Mouse (Mus musculus) ovary, adult 18-20 months (tissue): ENCODE data around the gene Sars2.
"Not testable (repeated sequence)": the region's sequence is repeated elsewhere in the genome, so short reads cannot be mapped to it uniquely, and the experiment has no call there.

ENCODE experiments used
- DNase-seq: peaks from one replicate; pipeline ENCODE4 v3.0.0; 2022; ENCODE audit warnings: low spot score, mixed read lengths

The Sars2 gene

GRCm38 (mm10) chr7:28741709-28742438 is at the start of gene Sars2, which contains the start of gene Mrps12:
Gene Sars2 (plus strand): TSS chr7:28741992.
Gene Mrps12 (minus strand): TSS chr7:28741820.
- peak; percentile 93 for DNase-seq

GRCm38 (mm10) chr7:28692545-28693320 is 49.1 kb upstream of the Sars2 start, which contains the start of gene Fbxo27:
Gene Fbxo27 (plus strand): TSS chr7:28692849.
- DNase-seq = no peak

- DNase-seq = peak; percentile 52
Measured at GRCm38 (mm10) chr7:28693321-28693966, 48.3 kb upstream of the Sars2 start.

- DNase-seq = no peak
Measured at GRCm38 (mm10) chr7:28694423-28694822, 47.4 kb upstream of the Sars2 start.

- no peak for DNase-seq
Measured at GRCm38 (mm10) chr7:28694966-28695511, 46.8 kb upstream of the Sars2 start.

- DNase-seq = no peak
Measured at GRCm38 (mm10) chr7:28697277-28697676, 44.5 kb upstream of the Sars2 start.

GRCm38 (mm10) chr7:28700269-28700668 is 41.5 kb upstream of the Sars2 start:
- DNase-seq = no peak

GRCm38 (mm10) chr7:28701306-28701705 is 40.5 kb upstream of the Sars2 start:
- DNase-seq = not testable (repeated sequence)

- no peak for DNase-seq
Measured at GRCm38 (mm10) chr7:28702601-28703143, 39.1 kb upstream of the Sars2 start.

GRCm38 (mm10) chr7:28709454-28709853 is 32.3 kb upstream of the Sars2 start:
- DNase-seq = no peak

- DNase-seq = no peak
Measured at GRCm38 (mm10) chr7:28710962-28711361, 30.8 kb upstream of the Sars2 start.

- no peak for DNase-seq
Measured at GRCm38 (mm10) chr7:28714667-28715066, 27.1 kb upstream of the Sars2 start.

GRCm38 (mm10) chr7:28715598-28715997 is 26.2 kb upstream of the Sars2 start:
- DNase-seq = no peak

- DNase-seq = peak; percentile 45
Measured at GRCm38 (mm10) chr7:28716590-28717281, 25.1 kb upstream of the Sars2 start, which contains the start of gene Fbxo17. Gene Fbxo17 (plus strand): TSS chr7:28716804.

- no peak for DNase-seq
Measured at GRCm38 (mm10) chr7:28717726-28718125, 24.1 kb upstream of the Sars2 start.

GRCm38 (mm10) chr7:28719159-28719558 is 22.6 kb upstream of the Sars2 start:
- DNase-seq = no peak

- no peak for DNase-seq
Measured at GRCm38 (mm10) chr7:28719650-28720049, 22.1 kb upstream of the Sars2 start.

- DNase-seq = no peak
Measured at GRCm38 (mm10) chr7:28720753-28721537, 20.8 kb upstream of the Sars2 start.

- DNase-seq = no peak
Measured at GRCm38 (mm10) chr7:28722079-28722478, 19.7 kb upstream of the Sars2 start.

GRCm38 (mm10) chr7:28724613-28725012 is 17.2 kb upstream of the Sars2 start:
- DNase-seq = no peak
